Mouse (Mus musculus) CD8-positive naive resting alpha-beta T cell, adult 2 months (primary cell): Measurements from ENCODE around the gene Plpp7.

ENCODE experiments used
- DNase-seq, 2 experiments: peaks; one replicate each; pipeline ENCODE4 v3.0.0; 2022; ENCODE audit warnings: low read depth in 2 of 2, low spot score in 2 of 2

Gene Plpp7

DNA sequence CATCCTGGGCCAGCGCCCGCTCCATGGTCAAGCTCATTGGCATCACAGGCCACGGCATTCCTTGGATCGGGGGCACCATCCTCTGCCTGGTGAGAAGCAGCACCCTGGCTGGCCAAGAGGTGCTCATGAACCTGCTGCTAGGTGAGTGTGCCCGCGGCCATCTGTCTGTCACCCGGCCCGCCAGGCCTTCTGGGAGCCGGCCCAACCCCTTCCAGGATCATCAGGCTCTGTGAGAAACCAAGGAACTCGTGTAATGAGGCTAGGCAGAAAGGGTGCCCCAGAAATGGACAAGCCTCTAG is 743 bp downstream of the Plpp7 start:
- no peak for DNase-seq

DNA sequence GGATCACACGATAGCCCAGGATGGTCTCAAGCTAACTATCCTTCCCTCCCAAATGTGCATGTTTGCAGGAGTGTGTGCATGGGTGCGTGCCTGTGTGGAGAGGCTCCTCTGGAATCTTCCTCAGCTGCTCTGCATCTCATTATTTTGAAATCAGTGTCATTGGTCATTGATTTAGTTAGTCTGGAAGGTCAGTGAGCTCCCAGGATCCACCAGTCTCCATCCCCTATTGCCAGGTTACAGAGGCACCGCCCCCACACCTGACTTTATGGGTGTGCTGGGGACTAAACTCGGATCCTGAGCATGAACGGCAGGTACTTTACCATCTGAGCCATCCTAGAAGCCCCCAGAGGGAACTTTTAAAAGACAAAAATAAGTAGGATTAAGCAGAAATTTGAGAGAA is 7.6 kb downstream of the Plpp7 start:
- no peak for DNase-seq

DNA sequence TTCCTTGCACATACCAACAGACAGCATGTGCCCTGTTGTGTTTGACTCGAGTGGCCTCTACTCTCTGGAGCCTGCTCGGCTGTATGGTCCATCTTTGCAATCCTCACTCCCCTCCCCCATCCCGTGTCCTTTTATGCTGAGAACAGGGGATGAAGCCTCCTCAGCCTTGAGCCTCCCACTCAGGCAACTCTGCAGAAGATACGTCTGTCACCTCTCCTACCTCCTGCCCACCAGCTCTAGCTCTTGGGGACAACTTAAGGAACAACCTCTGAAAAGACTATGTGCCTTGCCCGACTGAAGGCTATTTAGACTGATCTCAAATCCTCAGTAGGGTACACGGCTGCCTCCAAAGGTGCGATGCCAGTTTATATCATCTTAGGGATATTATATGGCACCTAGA is 8.2 kb downstream of the Plpp7 start:
- no peak for DNase-seq

DNA sequence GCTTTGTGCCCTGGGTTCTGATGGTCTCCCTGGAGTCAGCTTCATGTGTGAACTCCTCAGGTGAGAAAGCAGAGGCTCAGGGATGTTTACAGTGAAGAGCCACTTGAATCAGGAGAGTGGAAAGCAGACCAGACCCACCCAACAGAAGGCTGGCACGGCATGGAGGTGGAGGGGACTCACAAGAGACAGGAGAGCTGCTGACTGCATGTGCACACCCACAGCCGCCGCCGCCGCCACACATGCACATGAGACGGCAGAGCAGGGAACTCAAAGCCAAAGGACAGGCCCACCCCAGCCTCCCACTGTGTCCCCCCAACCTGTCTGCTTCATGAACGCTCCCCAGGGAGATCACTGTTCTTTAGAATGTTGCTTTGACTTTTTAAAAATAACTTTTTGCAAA is 8.8 kb downstream of the Plpp7 start:
- DNase-seq: no peak

DNA sequence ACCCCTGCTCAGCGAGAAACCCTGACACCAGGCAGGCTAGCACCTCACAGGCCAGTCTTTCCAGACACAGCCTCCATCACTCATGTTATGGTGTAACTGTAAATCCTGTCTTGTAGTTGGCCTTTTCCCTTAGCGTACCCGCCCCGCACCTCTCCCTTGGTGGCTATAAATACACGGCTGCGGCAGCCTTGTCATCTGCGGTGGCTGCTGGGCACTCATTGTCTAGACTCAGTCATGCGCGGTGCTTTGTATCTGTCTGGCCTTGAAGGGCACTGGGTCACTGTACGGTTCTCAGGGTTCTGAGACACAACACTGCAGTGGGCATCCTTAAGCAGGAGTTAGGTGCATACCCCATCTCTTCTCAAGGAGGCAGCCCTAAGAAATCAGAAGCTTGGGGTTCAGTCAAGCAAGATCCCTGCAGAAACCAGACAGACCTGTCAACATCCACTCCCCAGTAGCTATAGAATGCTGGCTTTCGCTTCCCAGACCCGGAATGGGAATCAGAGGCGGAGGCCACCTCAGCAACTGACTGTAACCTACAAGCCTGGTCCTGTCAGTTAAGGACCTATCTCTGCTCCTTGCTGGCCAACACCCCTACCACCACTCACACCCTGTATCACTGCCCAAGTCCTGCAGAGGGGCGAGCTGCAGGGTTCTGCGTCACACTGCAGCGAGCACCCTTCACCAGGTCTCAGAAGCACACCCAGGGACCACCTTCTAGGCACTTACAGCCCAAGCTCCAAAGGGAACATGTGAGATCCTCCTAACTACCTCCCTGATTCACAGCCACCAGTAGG is 10.0 kb downstream of the Plpp7 start:
- DNase-seq: no peak

DNA sequence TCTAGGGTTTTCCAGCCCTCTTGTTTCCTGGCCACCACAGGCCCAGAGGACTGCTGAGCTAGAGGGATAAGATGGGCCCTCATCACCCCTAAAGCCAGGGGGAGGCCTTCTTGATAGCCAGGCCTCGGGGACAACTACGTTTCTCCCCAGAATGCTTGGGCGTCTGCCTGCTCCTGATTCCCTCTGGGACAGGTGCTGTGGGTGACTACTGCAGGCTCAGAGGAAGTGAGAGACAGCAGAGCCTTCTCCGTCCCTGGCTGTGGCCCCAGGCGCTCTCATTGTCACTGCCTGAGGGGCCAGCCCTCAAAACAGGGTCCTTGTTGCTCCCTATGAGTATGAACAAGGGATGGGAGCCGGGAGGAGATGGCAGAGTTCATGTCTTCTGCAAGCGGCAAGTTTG is 10.6 kb downstream of the Plpp7 start:
- DNase-seq: no peak

DNA sequence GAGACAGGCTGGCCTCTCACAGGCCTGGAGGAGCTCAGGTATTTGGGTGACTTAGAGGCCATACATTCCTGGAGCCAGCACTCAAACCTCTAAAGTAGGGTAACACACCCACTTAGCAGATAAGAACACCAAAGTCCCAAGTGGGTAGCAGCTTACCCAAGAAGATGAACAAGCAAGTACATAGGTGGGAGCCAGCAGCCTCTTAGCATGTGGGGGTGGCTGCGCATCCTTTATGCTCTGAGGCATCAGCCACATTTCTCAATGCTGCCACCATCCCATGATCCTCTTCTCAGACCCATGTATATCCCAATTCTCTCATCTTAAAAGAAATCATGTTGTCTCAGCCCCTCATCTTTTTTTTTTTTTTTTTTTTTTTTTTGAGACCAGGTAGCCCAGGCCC is 15.9 kb downstream of the Plpp7 start:
- DNase-seq: no peak

DNA sequence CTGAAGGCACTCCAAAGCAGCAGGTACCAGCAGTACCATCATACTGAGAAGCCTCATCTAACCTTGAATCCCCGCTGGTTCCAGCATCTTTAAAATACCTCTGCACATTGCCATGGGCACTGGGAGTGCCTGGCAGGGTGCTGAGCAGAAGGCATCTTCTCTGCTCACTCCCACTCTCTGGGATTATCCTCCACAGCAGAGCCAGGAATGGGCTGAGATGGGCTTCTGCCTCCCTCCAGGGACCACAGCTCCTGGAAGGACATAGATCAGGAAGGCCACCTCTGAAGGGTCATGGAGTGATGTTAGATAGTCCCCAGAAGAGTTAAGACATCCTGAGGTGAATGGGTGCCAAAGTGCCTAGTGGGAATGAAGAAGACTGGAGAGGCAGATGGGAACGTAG is 17.2 kb downstream of the Plpp7 start:
- DNase-seq: no peak

DNA sequence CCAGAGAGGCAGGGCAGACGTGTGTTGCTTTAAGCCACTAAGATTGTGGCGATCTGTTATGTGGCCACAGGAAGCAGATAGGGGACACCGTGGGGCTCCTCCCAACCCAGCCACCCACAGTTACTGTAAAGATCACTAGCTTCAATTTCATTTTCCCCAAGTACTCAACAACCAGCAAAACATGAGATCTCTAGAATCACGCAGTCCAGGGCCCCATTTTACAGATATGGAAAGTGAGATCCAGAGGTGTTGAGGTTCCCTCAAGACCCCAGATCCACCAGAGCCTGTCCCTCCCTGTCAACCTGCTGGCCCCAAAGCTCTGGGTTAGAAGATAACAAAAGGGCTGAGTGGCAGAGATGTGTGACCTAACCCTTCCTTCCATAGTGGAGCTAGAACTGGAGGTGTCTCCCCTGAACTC is 20.5 kb downstream of the Plpp7 start:
- DNase-seq: no peak

DNA sequence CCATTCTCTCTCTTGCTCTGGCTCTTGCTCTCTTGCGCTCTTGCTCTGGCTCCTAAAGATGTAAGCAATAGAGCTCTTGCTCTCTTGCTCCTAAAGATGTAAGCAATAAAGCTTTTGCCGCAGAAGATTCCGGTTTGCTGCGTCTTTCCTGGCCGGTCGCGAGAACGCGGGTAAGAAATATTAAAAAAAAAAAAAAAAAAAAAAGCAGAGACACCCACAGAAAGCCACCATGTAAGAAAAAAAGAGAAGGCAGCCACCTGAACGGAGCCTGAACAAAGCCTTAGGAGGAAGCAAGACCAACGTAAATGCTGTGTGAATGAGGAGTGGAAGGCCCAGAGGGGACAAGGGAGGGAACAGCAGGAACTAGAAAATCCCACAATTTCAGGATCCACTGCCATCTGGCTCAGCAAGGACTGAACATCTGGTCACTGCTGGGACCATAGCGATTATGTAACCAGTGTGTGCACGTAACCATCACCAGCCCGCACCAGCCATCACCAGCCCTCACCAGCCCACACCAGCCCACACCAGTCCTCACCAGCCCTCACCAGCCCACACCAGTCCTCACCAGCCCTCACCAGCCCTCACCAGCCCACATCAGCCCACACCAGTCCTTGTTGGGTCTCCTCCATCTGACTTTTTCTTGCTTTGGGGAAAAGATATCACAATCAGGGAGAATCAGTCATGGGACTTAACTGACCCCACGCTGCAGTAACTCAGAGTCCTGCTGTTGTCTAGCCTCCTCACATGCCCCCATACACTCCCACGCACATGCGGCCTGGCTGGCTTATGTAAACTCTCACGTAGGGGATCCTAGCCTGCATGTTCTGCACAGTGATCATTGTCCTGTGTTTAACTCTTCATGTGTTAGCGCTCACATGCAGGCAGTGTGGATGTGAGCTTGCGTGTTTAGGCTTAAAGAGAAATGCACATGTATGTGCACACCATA is 24.7 kb downstream of the Plpp7 start:
- no peak for DNase-seq

DNA sequence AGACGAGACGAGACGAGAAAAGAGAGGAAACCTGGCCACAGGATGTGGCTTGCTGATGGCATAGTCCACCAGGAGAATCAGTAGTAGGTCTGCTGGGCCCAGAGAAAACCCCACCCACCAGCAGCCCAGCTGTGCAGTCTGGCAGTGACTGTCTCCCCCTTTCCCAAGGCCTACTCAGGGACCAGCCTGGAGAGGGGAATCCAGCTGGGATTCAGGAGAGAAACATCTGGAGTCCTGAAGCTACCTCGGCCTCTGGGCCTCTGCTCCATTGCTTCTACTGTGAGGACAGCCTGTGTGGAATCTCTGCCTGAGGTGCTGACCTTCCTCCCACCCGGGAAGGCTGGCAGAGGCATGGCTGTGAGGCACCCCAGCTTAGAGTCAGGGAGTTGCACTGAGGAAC is 25.8 kb downstream of the Plpp7 start:
- peak; percentile 29 to 50 for DNase-seq

DNA sequence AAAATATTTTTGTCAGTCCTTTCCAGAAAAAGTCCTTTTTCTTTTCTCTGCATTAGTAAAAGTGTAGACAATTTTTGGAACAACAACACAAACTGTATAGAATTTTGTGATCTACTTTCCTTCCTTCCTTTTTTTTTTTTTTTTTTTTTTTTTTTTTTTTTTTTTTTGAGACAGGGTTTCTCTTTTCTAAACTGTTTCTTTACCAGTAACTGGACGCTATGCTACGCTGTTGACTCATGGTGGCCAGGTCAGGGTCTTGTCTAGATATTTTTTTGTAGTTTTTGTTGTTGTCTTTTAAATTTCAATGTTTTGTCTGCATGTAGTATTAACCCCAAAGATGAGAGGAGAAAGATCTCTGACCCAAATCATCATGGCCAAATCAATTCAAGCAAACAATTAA is 26.5 kb downstream of the Plpp7 start:
- DNase-seq: no peak

DNA sequence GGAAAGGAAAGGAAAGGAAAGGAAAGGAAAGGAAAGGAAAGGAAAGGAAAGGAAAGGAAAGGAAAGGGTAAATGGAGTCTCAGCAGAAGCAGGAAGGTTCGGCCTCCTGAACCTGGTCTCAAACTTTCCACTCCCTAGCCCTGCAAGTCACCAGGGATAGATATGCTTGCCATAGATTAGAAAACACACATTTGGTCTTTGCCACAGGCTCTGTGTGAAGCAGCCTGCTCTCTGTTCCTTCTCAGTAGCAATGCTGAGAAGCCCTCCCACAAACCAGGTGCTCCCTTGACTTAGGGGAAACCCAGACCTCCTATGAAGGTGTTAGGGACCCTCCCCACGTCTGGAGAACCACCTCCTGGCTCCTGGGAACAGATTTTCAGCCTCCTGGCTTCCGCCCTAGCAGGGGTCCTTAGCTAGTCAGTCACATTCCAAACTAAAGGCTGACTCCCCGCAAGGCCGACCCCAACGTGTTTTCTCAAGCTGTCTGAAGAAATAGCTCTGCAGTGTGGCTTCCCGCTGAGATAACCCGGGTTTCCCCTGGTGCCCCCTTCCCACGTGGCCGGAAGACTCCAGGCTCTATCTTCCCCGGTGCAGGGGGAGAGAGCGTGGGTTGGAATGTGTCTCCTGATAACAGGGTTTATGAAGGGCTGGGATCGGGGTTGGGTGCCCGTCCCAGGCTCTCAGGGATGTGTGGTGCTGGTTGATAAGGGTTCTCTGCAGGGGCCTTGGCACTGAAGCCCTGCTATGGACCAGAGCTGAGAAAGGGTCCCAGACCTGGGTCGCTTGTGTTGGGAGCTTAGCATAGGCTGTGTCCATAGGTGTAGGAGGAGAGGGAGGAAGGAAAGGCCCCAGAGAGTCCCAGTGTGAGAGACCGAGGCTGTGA is 32.6 kb downstream of the Plpp7 start:
- no peak for DNase-seq

DNA sequence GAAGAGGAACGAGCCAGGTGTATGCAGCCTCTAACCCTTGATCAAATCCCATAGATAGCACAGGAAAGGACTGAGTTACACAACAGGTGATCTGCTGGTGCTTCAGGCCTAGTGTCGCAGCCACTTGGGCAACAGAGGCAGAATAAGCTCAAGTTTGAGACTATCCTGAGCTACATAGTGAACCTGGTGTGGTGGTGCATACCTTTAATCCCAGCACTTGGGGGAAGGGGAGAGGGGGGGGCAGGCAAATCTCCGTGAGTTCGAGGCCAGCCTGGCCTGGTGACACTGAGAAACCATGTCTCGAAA is 33.2 kb downstream of the Plpp7 start:
- DNase-seq: no peak

DNA sequence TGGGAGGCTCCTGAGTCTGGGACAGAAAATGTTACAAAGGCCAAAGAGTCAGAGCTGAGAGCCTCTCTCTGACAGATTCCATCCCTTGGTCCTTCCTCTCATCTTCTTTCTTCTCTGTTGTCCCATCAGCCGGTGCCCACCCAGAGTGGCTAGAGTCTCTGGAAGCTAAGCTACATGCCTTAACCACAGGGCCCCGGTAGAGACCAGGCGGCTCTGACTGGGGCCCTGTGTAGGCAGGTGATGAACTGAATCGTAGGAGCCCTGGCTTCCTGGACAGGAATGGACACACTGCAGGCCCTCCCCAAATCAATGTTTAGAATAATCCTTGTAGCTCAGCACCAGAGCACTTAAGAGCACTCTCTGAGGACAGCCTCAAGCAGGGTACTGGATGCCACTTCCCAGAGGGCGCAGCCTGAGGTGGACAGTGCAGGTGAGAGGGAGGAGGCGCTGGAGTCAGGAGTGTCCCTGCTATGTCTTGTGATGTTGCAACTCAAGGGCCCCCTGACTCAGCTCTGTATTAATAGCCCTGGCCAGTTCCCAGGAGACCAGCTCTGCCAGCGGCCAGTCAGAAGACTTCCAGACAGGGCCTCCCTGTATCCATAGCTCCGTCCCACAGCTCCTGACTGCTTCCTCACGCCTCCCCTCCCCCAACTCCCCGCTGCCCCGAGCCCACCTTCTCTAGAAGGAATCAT is 34.2 kb downstream of the Plpp7 start:
- DNase-seq: no peak

DNA sequence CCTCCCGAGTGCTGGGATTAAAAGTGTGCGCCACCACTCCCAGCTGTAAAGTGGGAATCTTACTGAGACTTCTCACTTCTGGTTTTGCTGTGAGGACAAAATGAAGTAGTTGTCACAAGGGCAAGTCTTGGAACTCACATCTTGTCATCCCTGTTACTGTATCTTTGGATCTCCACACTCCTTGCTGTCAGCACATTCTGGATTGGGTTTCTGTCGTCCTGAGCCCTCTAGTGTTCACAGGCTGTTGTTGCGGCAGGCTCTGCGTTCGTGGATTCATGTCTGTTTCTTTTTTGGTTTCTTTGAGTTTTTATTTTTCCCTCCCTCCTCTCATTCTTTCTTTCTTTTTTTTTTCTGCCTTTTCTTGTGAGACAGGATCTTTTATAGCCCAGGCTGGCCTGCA is 35.1 kb downstream of the Plpp7 start:
- DNase-seq: peak; percentile 36 to 64

DNA sequence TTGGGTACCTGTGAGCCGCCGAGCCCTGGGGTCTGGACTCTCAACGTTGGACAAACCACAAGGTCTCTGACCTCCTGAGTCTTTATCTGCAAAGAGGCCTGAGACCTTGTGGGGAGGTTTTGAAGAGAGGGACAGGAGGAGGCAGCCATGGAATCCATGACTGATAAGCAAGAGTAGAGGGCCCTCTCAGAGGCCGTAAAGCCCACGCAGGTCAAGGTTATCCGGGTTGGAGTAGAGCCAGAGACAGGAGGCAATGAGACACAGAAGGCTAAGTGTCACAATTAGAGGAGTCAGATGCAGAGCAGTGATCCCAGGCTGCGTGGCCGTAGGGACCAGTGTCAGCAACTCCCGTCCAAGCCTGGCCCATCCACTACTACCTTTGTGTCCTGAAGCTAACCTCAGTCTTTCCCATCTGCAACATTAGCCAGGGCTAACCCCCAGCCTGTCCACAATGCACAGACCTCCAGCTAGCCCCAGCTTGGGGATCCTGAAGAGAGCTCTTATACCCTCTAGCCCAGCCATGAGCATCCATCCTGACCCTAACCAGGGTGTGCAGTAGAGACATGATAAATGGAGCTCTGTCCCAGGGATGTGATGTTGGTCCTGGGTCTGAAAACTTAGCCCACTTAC is 36.0 kb downstream of the Plpp7 start:
- DNase-seq: no peak

DNA sequence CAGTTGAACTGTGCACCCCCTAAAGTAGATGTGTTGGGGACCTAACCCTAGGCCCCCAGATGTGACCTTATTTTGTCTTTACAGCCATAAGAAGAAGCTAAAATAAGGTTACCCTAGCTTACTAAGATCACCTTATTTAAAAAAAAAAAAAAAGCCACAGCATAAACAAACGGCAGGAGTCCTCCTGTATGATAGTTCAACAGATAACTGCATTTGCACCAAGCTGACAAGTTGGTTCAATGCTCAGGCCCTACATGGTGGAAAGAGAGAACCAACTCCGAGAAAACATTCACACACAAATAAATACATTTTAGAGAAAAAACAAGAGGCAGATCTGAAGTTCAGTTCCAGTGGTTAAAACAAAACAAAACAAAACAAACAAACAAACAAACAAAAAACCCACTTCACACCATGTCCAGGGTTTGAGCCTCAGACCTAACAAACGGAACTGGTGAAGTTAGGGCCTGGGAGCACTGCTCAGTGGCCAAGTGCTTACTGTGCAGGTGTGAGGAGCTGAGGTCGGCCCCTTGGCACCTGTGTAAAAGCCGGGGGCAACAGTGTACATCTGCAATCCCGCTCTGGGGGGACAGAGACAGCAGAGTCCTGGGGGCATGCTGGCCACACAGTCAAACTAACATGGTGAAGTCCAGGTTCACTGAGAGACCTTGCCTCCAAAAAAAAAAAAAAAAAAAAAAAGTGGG is 36.7 kb downstream of the Plpp7 start:
- no peak for DNase-seq

DNA sequence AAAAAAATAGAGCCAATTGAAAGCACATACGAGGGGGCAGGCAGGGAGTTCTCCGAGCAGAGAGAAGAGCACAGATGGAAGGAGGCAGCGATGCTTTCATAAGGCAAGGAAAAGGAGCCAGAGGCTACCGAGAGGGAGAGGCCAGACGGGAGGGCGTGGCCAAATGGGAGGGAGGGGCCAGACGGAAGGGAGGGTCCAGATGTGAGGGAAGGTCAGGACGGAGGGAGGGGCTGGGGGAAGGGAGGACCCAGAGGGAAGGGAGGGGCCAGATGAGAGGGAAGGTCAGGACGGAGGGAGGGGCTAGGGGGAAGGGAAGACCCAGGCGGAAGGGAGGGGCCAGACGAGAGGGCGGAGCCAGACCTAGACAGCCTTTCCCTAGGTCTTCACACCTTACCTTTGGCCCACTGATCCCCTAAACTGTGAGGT is 37.3 kb downstream of the Plpp7 start:
- DNase-seq: no peak

DNA sequence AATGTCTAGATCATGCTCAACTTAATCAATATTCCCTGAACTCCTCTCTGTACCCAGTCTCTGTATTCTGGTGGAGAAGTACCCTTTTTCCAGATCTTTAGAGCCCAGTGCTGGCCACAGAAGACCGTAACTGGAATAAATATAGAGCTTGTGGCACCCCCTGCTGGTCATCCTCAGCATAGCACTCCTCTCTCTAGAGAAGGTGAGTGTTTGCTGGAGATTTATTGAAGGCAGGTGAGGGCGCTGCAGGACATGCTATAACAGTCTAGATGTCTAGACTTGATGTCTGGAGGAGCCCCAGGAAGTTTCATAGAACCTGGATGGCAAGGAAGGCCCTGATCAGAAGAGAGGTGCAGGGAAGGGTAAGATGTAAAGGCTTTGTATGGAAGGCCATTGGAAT is 38.7 kb downstream of the Plpp7 start:
- peak; percentile 90 to 95 for DNase-seq
